Mouse (Mus musculus): Measurements from ENCODE around the gene Actr5. TPM values are rescaled to one million over a fixed set of nuclear protein-coding genes. Genes with fewer than 3 reads are reported as not detected.

Gene Actr5
- polyA plus RNA-seq, 1 experiment: 7.5 TPM

DNA sequence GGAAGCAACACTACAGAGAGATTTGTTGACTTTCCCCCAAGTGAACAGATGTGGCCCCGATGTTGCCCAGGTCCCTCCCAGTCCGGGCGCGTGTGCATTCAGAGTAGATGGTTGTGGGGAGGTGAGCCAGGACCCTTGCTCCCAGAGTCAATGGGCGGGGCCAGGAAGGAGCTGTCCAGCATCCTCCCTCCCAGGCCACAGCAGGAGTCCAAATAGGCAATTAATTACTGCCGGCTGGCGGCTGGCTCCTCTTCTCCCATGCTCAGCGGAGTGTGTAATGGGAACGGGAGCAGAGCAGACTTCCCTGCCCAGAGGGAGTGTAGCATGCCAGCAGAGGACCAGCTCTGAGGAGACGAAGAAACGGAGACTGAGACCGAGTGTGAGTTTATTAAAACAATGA, 29.6 kb upstream of the Actr5 start:
- under 1% methylated on average over 12 of the region's 12 CpGs for WGBS
- Histone ChIP-seq H3K4me1 (ENCODE audit: control insufficient read depth, insufficient read depth, low read length) (no peaks in the 10 kb centered on the region), H3K4me3 (replicated peaks; ENCODE audit: insufficient read depth, low read depth, low read length) (no peak overlapping the region), H3K27ac (ENCODE audit: insufficient read depth, low read length) (no peak overlapping the region), H3K27me3 (ENCODE audit: control insufficient read depth, insufficient read depth, low read length) (peaks cover 2% of the 10 kb centered on the region; the same call in 1 of the 2 replicates)
- DNase-seq: peak; percentile 41 to 69
- TF ChIP-seq POLR2A (IDR thresholded peaks at IDR 0.05; ENCODE audit: borderline replicate concordance, insufficient read depth, low read length) (no peak), CTCF (IDR thresholded peaks at IDR 0.05; ENCODE audit: borderline replicate concordance, insufficient read depth, low read depth, low read length) (no peak)

DNA sequence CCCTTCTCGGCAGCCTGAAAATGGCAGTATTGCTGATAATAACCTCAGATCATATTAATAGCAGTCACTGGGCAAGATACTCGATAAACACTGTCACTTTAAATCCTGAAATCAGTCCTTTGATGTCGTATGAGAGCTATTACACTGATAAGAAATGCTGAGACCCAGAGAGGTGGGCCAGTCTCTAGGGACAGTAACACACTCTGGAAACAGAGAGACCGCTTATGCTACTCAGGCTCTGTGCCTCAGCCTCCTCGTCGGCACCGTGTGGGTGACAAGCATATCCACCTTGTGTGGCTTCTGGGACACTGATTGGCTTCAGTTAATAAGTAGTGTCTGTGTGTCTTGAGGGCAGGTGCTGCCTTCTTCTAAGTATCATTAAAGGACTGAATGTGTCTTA, 29.1 kb upstream of the Actr5 start:
- no peak for DNase-seq
- H3K27ac ChIP-seq (ENCODE audit: insufficient read depth, low read length): no peak overlapping the region
- 8% methylated on average over 7 of the region's 7 CpGs for WGBS

DNA sequence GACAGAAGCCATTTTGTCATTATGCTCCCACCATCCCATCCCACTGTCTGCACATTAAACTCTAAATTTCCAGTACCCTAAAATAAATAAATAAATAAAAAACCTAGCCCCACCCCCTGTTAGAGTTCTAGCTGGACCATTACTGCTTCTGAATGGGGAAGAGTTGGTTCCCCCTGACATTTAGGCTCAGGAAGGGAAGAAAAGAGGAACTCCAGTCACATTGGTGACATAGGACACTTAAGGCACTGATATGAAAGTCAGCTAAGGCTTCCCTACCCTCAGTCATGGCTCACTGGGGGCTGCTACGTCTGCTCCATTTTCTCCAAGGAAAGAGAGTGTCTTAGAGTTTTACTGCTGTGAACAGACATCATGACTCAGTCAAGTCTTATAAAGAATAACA, 27.9 kb upstream of the Actr5 start:
- no peak for DNase-seq
- TF ChIP-seq POLR2A (IDR thresholded peaks at IDR 0.05; ENCODE audit: borderline replicate concordance, insufficient read depth, low read length): no peak
- Histone ChIP-seq H3K27me3 (ENCODE audit: control insufficient read depth, insufficient read depth, low read length) (peaks cover 2% of the 10 kb centered on the region; the same call in 1 of the 2 replicates), H3K4me1 (ENCODE audit: control insufficient read depth, insufficient read depth, low read length) (no peaks in the 10 kb centered on the region), H3K27ac (ENCODE audit: insufficient read depth, low read length) (no peak overlapping the region), H3K4me3 (replicated peaks; ENCODE audit: insufficient read depth, low read depth, low read length) (no peak overlapping the region)
- 78% methylated on average over 1 of the region's 1 CpGs for WGBS

More for the DNA sequence above, 29.1 kb upstream of the Actr5 start:
- peaks cover 2% of the 10 kb centered on the region; the same call in 1 of the 2 replicates for H3K27me3 ChIP-seq (ENCODE audit: control insufficient read depth, insufficient read depth, low read length)
- H3K4me1 ChIP-seq (ENCODE audit: control insufficient read depth, insufficient read depth, low read length): no peaks in the 10 kb centered on the region
- H3K4me3 ChIP-seq (replicated peaks; ENCODE audit: insufficient read depth, low read depth, low read length): no peak overlapping the region
- TF ChIP-seq CTCF (IDR thresholded peaks at IDR 0.05; ENCODE audit: borderline replicate concordance, insufficient read depth, low read depth, low read length) (no peak), POLR2A (IDR thresholded peaks at IDR 0.05; ENCODE audit: borderline replicate concordance, insufficient read depth, low read length) (no peak)

DNA sequence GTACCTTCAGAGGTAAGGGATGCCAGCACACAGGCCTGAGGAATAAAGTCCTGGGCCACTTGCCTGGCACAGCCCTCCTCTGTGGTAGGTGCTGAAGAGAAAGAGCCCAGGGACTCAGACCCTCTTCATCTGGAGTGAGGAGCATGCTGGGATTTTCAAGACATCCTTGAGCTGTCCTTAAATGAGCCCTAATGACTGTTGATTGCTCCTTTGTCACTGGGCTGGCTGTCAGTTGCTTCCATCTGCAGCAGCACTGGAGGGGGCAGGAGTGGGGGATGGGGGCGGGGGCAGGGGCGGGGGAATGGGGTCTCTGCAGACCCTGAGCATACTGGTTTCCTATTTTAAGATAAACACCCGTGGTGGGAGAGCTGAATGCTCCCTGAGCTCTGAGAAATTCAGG, 24.2 kb upstream of the Actr5 start:
- TF ChIP-seq CTCF (IDR thresholded peaks at IDR 0.05; ENCODE audit: borderline replicate concordance, insufficient read depth, low read depth, low read length) (no peak), POLR2A (IDR thresholded peaks at IDR 0.05; ENCODE audit: borderline replicate concordance, insufficient read depth, low read length) (no peak)
- Histone ChIP-seq H3K4me3 (replicated peaks; ENCODE audit: insufficient read depth, low read depth, low read length) (no peak overlapping the region), H3K27ac (ENCODE audit: insufficient read depth, low read length) (no peak overlapping the region), H3K4me1 (ENCODE audit: control insufficient read depth, insufficient read depth, low read length) (no peaks in the 10 kb centered on the region), H3K27me3 (ENCODE audit: control insufficient read depth, insufficient read depth, low read length) (no peaks in the 10 kb centered on the region; the same call in 1 of the 2 replicates)
- no peak for DNase-seq
- 17% methylated on average over 3 of the region's 3 CpGs for WGBS

DNA sequence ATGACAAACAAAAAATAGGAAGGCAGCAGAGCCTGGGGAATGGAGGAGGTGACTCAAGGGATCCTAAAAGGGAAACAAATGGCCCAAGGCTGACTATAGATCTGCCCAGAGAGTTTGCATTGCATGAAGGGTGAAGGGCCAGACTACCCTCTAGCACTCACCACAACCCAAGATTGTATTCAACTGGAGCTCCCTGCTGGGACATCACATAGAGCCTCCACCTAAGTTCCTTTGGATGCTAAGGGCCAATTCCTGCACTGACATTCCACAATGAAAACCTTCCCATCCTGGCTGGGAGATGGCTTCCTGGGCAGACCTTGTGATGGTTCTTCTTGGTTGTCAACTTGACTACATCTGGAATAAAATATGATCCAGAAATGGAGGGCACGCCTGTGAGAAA, 23.4 kb upstream of the Actr5 start:
- Histone ChIP-seq H3K27me3 (ENCODE audit: control insufficient read depth, insufficient read depth, low read length) (no peaks in the 10 kb centered on the region; the same call in 1 of the 2 replicates), H3K4me3 (replicated peaks; ENCODE audit: insufficient read depth, low read depth, low read length) (no peak overlapping the region), H3K4me1 (ENCODE audit: control insufficient read depth, insufficient read depth, low read length) (no peaks in the 10 kb centered on the region), H3K27ac (ENCODE audit: insufficient read depth, low read length) (no peak overlapping the region)
- TF ChIP-seq CTCF (IDR thresholded peaks at IDR 0.05; ENCODE audit: borderline replicate concordance, insufficient read depth, low read depth, low read length) (no peak), POLR2A (IDR thresholded peaks at IDR 0.05; ENCODE audit: borderline replicate concordance, insufficient read depth, low read length) (no peak)
- no peak for DNase-seq
- 83% methylated on average over 1 of the region's 1 CpGs for WGBS

DNA sequence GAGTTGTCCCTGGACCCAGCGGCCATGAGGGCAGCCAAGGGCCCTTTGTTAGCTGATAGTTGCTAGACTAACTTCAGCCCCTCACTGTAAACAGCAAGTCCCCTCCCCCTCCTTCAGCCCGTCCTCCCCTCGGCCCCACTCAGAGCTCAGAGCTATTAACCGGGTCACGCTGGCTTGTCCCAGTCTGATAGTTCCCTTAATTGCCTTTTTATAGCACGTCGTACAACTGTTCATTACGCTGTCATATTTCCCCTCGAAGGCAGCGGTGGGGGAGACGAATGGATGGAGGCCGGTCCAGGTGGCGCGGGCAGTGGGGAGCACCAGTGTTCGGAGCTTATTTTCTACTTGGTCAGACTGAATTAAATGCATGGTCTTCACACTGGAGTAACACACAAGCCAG, 22.0 kb upstream of the Actr5 start:
- no peak overlapping the region for H3K4me3 ChIP-seq (replicated peaks; ENCODE audit: insufficient read depth, low read depth, low read length)
- 11% methylated on average over 15 of the region's 15 CpGs for WGBS
- no peak for DNase-seq
- no peaks in the 10 kb centered on the region for H3K4me1 ChIP-seq (ENCODE audit: control insufficient read depth, insufficient read depth, low read length)
- TF ChIP-seq CTCF (IDR thresholded peaks at IDR 0.05; ENCODE audit: borderline replicate concordance, insufficient read depth, low read depth, low read length) (no peak), POLR2A (IDR thresholded peaks at IDR 0.05; ENCODE audit: borderline replicate concordance, insufficient read depth, low read length) (no peak)
- no peak overlapping the region for H3K27ac ChIP-seq (ENCODE audit: insufficient read depth, low read length)
- H3K27me3 ChIP-seq (ENCODE audit: control insufficient read depth, insufficient read depth, low read length): no peaks in the 10 kb centered on the region; the same call in 1 of the 2 replicates

DNA sequence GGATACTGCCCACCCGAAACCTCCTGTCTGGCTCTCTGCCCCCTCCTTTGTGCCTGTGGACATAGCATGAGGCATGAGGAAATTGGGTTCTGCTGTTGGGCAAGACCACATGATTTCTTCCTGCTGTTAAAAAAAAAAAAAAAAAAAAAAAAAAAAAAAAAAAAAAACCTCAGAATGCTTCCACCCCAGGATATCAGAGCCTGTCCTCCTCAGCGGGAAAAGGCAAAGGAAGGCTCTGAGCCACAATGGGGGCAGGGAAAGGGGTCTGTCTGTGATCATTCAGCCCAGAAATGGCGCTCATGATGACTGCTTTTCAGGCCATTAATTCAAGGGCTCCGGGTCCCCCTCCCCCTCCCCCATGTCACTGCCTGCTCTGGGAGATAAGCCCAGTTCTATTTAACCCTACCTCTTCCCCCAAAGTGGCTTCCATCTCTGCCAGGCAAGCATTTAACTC, 18.1 kb upstream of the Actr5 start:
- Histone ChIP-seq H3K27me3 (ENCODE audit: control insufficient read depth, insufficient read depth, low read length) (peaks cover 3% of the 10 kb centered on the region; the same call in 1 of the 2 replicates), H3K4me3 (replicated peaks; ENCODE audit: insufficient read depth, low read depth, low read length) (no peak overlapping the region), H3K27ac (ENCODE audit: insufficient read depth, low read length) (no peak overlapping the region), H3K4me1 (ENCODE audit: control insufficient read depth, insufficient read depth, low read length) (no peaks in the 10 kb centered on the region)
- DNase-seq: no peak
- 3% methylated on average over 4 of the region's 4 CpGs for WGBS
- TF ChIP-seq CTCF (IDR thresholded peaks at IDR 0.05; ENCODE audit: borderline replicate concordance, insufficient read depth, low read depth, low read length) (no peak), POLR2A (IDR thresholded peaks at IDR 0.05; ENCODE audit: borderline replicate concordance, insufficient read depth, low read length) (no peak)

DNA sequence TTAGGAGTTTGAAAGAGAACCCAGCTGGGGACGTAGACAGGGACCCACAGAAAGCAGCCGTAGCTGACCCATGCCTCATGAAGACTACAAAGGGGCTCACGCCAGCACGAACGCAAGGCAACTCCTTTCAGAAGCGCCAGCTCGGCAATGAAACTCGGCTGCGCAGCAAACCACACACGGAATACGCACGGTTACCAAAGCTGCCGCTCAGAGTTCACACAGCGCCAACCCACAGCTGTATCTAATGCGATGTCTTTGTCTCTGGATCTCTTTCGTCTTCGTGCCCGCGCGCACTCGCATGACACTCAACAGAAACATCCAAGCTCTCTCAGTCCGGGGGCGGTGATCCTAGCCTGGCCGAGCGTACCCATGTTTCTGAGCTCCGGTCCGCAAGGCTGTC, 15.0 kb upstream of the Actr5 start:
- no peaks in the 10 kb centered on the region for H3K4me1 ChIP-seq (ENCODE audit: control insufficient read depth, insufficient read depth, low read length)
- no peak overlapping the region for H3K27ac ChIP-seq (ENCODE audit: insufficient read depth, low read length)
- DNase-seq: no peak
- H3K4me3 ChIP-seq (replicated peaks; ENCODE audit: insufficient read depth, low read depth, low read length): peak overlapping the region; percentile 42
- peaks cover 7% of the 10 kb centered on the region; the same call in 1 of the 2 replicates for H3K27me3 ChIP-seq (ENCODE audit: control insufficient read depth, insufficient read depth, low read length)
- WGBS: 1% methylated on average over 27 of the region's 27 CpGs
- no peak for TF ChIP-seq POLR2A (IDR thresholded peaks at IDR 0.05; ENCODE audit: borderline replicate concordance, insufficient read depth, low read length)
- no peak for TF ChIP-seq CTCF (IDR thresholded peaks at IDR 0.05; ENCODE audit: borderline replicate concordance, insufficient read depth, low read depth, low read length)

Data from cerebellum, adult 2 months (tissue).